Mouse (Mus musculus) thymus, adult 2 months (tissue): ENCODE data around the gene 1700001J03Rik.

Experiments used
- CTCF ChIP-seq: fragments of 200-500 bp; IDR thresholded peaks from 2 replicates; pipeline ENCODE4 v1.5.1; 2012; ENCODE audit warnings: mild to moderate bottlenecking, control low read depth, low read length, moderate library complexity, borderline replicate concordance; ENCODE audit not compliant: control insufficient read depth, poor library complexity, insufficient read depth; ENCODE audit errors: extremely low read depth
- POLR2A ChIP-seq: fragments of 200-500 bp; IDR thresholded peaks from 2 replicates; pipeline ENCODE4 v1.6.1; 2012; ENCODE audit warnings: mild to moderate bottlenecking, low read length, control low read depth, moderate library complexity; ENCODE audit not compliant: control insufficient read depth, poor library complexity, insufficient read depth; ENCODE audit errors: extremely low read depth

GRCm38 (mm10) chr5:146223786-146224185, 38.7 kb upstream of the 1700001J03Rik start:
- TF ChIP-seq POLR2A (no peak), CTCF (no peak)
